Mouse (Mus musculus) heart, postnatal 0 days (tissue): ENCODE results near the gene Pla2g2f.

Experiments used
- CTCF ChIP-seq: IDR thresholded peaks from 2 replicates; pipeline ENCODE4 v1.5.1; 2016; ENCODE audit warnings: antibody characterized with exemption, control low read depth, low read depth
- EP300 ChIP-seq: IDR thresholded peaks from 2 replicates; pipeline ENCODE4 v1.6.1; 2016; ENCODE audit warnings: antibody characterized with exemption, low read depth

GRCm38 (mm10) chr4:138802917-138803316 is 45.5 kb upstream of the Pla2g2f start:
- TF ChIP-seq EP300, result no peak
- TF ChIP-seq CTCF, result no peak
